19 mouse cellular contexts compared by ENCODE assay signal in genomic region chr13:14115805-14116204, GRCm38 (mm10). TPM values are rescaled to one million over a fixed set of nuclear protein-coding genes. Genes with fewer than 3 reads are reported as not detected.
A peak's percentile ranks its signal among the peaks of the same experiment; 100 is the strongest.
DNase-seq lines count a peak whose midpoint lies in the region; ATAC-seq and TF ChIP-seq lines count a peak whose summit lies in the region.
"Had no signal": no experiment of that assay in that cellular context is flagged by ENCODE, and none has a peak within 500 bp of the region (broad histone marks: within the 10 kb centered on the region; RNA-seq: fewer than 3 reads in every experiment).

No protein-coding gene starts in this region.

- H3K4me2 ChIP-seq in midbrain, embryonic 11.5 days, result no peak overlapping the region
- no peak overlapping the region for H3K4me2 ChIP-seq in midbrain, postnatal 0 days (ENCODE audit: low read depth, low read length, poor library complexity, severe bottlenecking)

- no peak overlapping the region for H3K27ac ChIP-seq in midbrain, embryonic 11.5 days (ENCODE audit: low read depth, low read length)
- H3K27ac ChIP-seq in midbrain, postnatal 0 days (ENCODE audit: low read depth, low read length), result no peak overlapping the region

- ATAC-seq in midbrain, embryonic 11.5 days (ENCODE audit: low FRiP score), result 0 out of 2 replicates have a peak, but pooled peaks have one; percentile 38
- ATAC-seq in midbrain, postnatal 0 days (ENCODE audit: low FRiP score), result no peak
- ATAC-seq: activated CD4-positive, CD25-positive, alpha-beta regulatory T cell, adult 4 months; CD4-positive, CD25-positive, alpha-beta regulatory T cell, adult 4 months; Patski had no signal

- TF ChIP-seq CTCF in midbrain, postnatal 0 days (IDR thresholded peaks at IDR 0.05), result no peak

- H3K9me3 ChIP-seq in midbrain, embryonic 11.5 days (ENCODE audit: control insufficient read depth, low read length), result no peaks in the 10 kb centered on the region
- H3K9me3 ChIP-seq in midbrain, postnatal 0 days (ENCODE audit: low read length), result no peaks in the 10 kb centered on the region
- H3K9me3 ChIP-seq: G1E had no signal

- H3K36me3 ChIP-seq in midbrain, embryonic 11.5 days (ENCODE audit: control insufficient read depth, insufficient read depth, low read length), result no peaks in the 10 kb centered on the region
- no peaks in the 10 kb centered on the region for H3K36me3 ChIP-seq in midbrain, postnatal 0 days (ENCODE audit: insufficient read depth, low read length)

- no peaks in the 10 kb centered on the region for H3K4me1 ChIP-seq in midbrain, embryonic 11.5 days (ENCODE audit: control insufficient read depth, insufficient read depth, low read length)
- H3K4me1 ChIP-seq in midbrain, postnatal 0 days (ENCODE audit: insufficient read depth, low read length), result no peaks in the 10 kb centered on the region

- H3K9ac ChIP-seq in midbrain, embryonic 11.5 days (ENCODE audit: low read length), result no peak overlapping the region
- no peak overlapping the region for H3K9ac ChIP-seq in midbrain, postnatal 0 days (replicated peaks; ENCODE audit: low read length, poor library complexity, severe bottlenecking)

- H3K4me3 ChIP-seq in midbrain, embryonic 11.5 days (ENCODE audit: low read depth, low read length), result no peak overlapping the region
- H3K4me3 ChIP-seq in midbrain, postnatal 0 days (ENCODE audit: low read depth, low read length), result no peak overlapping the region

- WGBS in midbrain, embryonic 11.5 days, result 92% methylated on average over 2 of the region's 2 CpGs
- 97% methylated on average over 2 of the region's 2 CpGs for WGBS in midbrain, postnatal 0 days

- H3K27me3 ChIP-seq in midbrain, embryonic 11.5 days (ENCODE audit: control insufficient read depth, insufficient read depth, low read length), result no peaks in the 10 kb centered on the region
- no peaks in the 10 kb centered on the region for H3K27me3 ChIP-seq in midbrain, postnatal 0 days (ENCODE audit: insufficient read depth, low read length)
- H3K27me3 ChIP-seq: CH12.LX, Patski had no signal

- peak; percentile 61 for DNase-seq in heart, adult 11 months
- no peak for DNase-seq in heart, adult 18-20 months
- DNase-seq in midbrain, embryonic 11.5 days (ENCODE audit: low spot score, missing footprints), result peak; percentile 60
- DNase-seq in midbrain, postnatal 0 days (ENCODE audit: low spot score), result no peak
- DNase-seq: adrenal gland, adult 2 months; adrenal gland, adult 8-10 months; adrenal gland, postnatal 10 days; adrenal gland, postnatal 14 days; adrenal gland, postnatal 25 days; adrenal gland, postnatal 36 days; B cell, adult 2 months; cerebellum, adult 11 months; cerebellum, adult 11-12 months; cerebellum, adult 18-20 months had no signal

RNA-seq across cellular contexts. Expression of gene Ggps1, which starts 52.5 kb away (rescaled TPM):
- 10 to 100 TPM; 21.5 to 26.9 TPM for total RNA-seq in heart, adult 18-20 months (2021)
- polyA plus RNA-seq in midbrain, embryonic 11.5 days (2014; fragmentation: Nextera tagmentation; extraction: Ambion mirVana), result 80.1 and 85.4 TPM in 2 replicates
- total RNA-seq in midbrain, postnatal 0 days (2014; rRNA removed), result 88.5 and 96.8 TPM in 2 replicates
- polyA plus RNA-seq in midbrain, postnatal 0 days (2015; fragmentation: Nextera tagmentation; extraction: Ambion mirVana), result 77.3 and 78.6 TPM in 2 replicates

RNA-seq across cellular contexts. Expression of gene Arid4b, which starts 52.8 kb away (rescaled TPM):
- total RNA-seq in heart, adult 18-20 months (2021), result 10 to 100 TPM; 18.4 to 21.7 TPM
- 85.4 and 92.0 TPM in 2 replicates for polyA plus RNA-seq in midbrain, embryonic 11.5 days (2014; fragmentation: Nextera tagmentation; extraction: Ambion mirVana)
- 25.6 and 30.2 TPM in 2 replicates for total RNA-seq in midbrain, postnatal 0 days (2014; rRNA removed)
- polyA plus RNA-seq in midbrain, postnatal 0 days (2015; fragmentation: Nextera tagmentation; extraction: Ambion mirVana), result 58.0 and 61.7 TPM in 2 replicates

Comparison
In these comparisons a context has a peak if more than half of its experiments do, and no peak if none do; other contexts are left out.
1. DNase-seq: peak in heart, adult 11 months (single experiment) and midbrain, embryonic 11.5 days (single experiment); none in heart, adult 18-20 months (0 of 2) and midbrain, postnatal 0 days (single experiment).